Mouse (Mus musculus) thymus, postnatal 0 days (tissue): ENCODE results near the gene Fam114a1. TPM values are rescaled to one million over a fixed set of nuclear protein-coding genes. Genes with fewer than 3 reads are reported as not detected.

Experiments used
- DNase-seq: peaks from one replicate; pipeline ENCODE4 v3.0.0-alpha.2; 2015; ENCODE audit warnings: low spot score
- polyA plus RNA-seq: library from polyadenylated mRNA; unstranded; fragments of >200 nt; fragmentation: Nextera tagmentation; extraction: Ambion mirVana; gene quantifications from 2 replicates; pipeline ENCODE4 v1.2.1, GENCODE M21; 2015

Fam114a1 gene
- polyA plus RNA-seq, 1 experiment from 2014 or later: 9.5 TPM

- no peak for DNase-seq
Observed at GRCm38 (mm10) chr5:65003946-65004535, 34.2 kb downstream of the Fam114a1 start.

DNA sequence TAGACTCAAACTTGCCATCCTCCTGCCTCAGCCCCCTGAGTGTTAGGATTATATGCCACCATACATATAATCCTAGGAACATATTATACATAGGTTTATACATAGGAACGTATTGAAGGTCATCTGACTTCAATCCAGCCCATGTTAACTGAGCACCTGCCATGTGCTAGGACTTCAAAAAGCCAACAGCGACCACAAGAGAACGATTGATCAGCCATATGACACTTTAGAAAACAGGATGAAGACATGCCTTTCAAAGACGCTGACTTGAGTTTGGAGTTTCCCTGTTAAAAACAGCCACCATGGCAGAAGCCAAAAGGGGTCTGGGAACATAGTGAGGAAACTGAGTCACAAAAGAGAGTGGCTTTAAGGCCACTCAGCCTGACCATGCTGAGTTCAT lies 35.4 kb downstream of the Fam114a1 start:
- peak; percentile 40 for DNase-seq

GRCm38 (mm10) chr5:65006011-65006491 lies 36.2 kb downstream of the Fam114a1 start:
- DNase-seq: peak; percentile 80

- DNase-seq: no peak
Observed at GRCm38 (mm10) chr5:65011901-65012573, 42.2 kb downstream of the Fam114a1 start.

- DNase-seq: no peak
Observed at GRCm38 (mm10) chr5:65015508-65015907, 45.6 kb downstream of the Fam114a1 start.

DNA sequence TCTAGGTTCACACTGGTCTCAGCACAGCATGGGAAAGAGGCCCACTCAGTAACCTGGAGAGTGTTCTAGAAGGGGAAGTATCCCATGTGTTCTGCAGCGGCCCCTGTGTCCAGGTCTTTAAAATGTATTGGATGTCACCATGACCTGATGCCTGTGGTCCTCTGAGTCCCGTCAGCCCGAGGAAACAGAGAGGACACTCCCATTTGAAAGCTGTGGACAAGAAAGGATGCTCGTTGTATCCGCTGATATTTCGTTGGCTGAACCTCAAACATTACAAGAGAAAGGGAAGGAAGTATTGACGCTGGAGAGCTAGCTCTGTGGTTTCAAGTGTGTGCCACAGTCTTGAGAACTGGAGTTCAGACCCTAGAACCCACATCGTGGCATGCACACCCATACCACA lies 49.2 kb downstream of the Fam114a1 start:
- peak; percentile 53 for DNase-seq

DNA sequence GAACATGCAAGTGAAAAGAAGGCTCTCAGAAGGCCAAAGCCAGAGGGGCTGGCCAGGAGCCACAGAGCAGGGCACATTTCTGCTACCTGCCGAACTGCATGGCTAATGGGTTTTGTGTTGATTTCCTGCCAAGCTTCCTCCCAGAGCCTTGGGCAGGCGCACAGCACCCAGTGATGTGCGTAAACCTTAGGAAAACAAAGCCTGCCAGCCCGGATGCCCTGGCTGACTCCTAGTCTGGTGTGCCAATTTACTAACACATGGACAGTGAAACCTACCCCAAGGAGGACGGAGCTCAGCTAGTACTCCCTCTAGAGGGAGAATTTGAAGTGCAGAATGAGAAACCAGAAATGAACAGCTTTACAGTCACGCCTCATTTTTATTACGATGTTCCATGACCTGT lies 50.0 kb downstream of the Fam114a1 start:
- DNase-seq: peak; percentile 27

GRCm38 (mm10) chr5:65022006-65022405 lies 52.1 kb downstream of the Fam114a1 start:
- no peak for DNase-seq

GRCm38 (mm10) chr5:65024641-65025040 lies 54.8 kb downstream of the Fam114a1 start:
- no peak for DNase-seq

- DNase-seq: peak; percentile 75
Observed at GRCm38 (mm10) chr5:65025916-65026315, 56.0 kb downstream of the Fam114a1 start.

DNA sequence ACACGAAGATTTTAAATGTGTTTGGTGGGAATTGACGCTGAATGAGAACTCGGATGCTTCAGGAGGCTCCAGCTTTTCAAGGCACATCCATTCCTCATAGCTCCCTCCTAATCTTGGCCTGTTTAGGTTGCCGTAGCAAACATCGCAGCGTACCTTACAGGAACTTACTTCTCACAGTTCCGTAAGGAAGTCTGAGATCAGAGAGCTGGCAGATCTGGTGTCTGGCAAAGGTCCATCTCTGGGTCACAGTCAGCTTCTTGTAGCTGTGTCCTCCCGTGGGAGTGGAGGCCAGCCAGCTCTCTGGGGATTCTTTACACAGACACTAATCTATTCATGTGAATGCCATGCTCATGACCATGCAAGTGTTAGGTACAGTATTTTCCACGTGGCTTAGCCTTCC lies 56.9 kb downstream of the Fam114a1 start:
- DNase-seq: no peak

- DNase-seq: no peak
Observed at GRCm38 (mm10) chr5:65028019-65028418, 58.1 kb downstream of the Fam114a1 start.

DNA sequence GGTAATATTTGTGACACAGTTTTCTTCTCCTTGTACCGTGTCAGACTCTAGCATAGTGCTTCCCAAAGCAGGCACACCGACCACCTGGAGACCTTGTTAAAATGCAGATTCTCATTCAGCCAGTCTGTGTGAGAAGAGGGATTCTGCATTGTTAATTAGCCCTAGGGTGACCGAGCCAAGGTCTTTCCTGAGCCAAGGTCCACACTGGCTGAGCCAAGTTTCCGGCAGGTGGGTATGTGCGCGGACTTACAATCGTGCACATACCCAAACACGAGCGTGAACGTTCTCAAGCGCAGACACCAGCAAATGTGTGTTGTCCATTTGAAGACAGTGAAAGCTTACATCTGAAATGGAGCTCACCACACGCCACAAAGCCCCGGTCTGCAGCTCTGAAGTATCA lies 66.7 kb downstream of the Fam114a1 start:
- DNase-seq: no peak

DNA sequence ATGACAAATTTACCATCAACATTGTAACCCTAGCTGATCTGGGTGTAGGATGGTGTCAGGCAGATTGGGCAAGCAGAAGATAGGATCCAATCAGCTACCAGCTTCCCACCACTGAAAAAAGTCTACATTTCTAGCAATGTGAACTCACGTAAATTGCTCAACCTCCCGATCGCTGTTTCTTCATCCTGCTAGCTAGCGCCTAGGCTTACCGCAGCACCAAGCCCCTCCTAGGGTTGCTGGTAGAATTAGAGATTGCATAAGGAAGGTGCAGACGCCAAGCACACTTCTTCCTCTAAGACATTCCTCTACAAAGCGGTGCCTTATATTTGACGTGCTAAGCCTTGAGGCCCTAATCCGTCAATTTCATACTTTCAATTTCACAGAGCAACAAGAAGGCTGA lies 68.4 kb downstream of the Fam114a1 start:
- no peak for DNase-seq

GRCm38 (mm10) chr5:65038811-65039571 lies 69.1 kb downstream of the Fam114a1 start:
- DNase-seq: no peak

GRCm38 (mm10) chr5:65040463-65040862 lies 70.6 kb downstream of the Fam114a1 start:
- peak; percentile 16 for DNase-seq

DNA sequence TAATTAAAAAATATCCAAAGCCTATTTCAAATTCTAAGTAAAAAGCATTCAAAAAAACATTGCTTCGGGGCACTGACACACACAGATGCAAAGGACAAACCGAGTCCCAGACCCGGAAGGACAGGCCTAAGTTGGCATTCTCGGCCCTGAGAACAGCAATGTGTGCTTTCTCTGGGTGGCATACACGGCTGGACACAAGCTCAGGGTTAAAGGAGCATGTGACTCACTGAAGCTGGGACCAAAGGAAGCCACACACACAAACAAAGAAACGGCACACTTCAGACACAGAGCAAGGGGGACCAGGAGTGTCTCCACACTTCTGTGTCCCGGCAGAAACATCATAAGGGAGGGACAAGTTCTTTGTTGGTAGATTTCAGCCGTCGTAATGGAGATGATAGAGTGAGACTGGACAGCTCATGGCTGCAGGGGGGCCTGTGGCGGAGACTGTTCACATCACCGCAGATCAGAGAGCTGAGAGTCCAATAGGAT lies 73.6 kb downstream of the Fam114a1 start:
- DNase-seq: no peak

DNA sequence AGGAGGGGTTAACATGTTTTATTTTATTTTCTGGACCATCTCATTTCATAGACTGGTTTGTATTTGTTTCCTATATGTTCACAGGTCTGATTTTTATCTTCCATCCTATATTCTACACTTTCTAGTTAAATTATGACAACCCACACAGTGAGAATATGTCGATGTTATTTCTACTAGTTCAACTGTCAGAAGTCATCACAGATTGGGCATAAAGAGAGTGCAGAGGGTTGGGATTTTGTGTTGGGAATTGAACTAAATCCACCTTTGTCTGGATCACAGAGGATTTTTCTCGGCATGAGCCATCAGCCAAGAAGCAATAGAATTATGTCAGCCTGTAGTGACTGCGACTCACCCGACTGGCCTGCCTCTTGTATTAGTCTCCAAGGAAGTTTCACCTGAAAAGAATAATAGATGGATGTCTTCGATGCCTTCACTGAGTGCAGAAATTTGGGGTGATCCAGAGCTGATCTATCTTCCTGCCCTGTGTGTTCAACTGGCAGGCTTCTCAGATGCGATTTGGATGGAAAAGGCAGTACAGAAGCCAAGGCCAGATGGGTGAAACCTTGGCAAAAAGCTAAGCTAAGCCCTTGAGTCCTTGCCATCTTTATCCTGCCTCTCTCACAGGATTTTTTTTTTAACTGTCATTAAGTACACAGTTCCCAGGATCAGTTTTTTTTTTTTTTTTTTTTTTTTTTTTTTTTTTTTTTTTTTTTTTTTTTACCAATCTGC lies 75.9 kb downstream of the Fam114a1 start:
- no peak for DNase-seq

- no peak for DNase-seq
Observed at GRCm38 (mm10) chr5:65046442-65047284, 76.8 kb downstream of the Fam114a1 start.

- DNase-seq: no peak
Observed at GRCm38 (mm10) chr5:65047285-65047855, 77.5 kb downstream of the Fam114a1 start.
